Mouse (Mus musculus): ENCODE results near the gene Fancd2.

DNA sequence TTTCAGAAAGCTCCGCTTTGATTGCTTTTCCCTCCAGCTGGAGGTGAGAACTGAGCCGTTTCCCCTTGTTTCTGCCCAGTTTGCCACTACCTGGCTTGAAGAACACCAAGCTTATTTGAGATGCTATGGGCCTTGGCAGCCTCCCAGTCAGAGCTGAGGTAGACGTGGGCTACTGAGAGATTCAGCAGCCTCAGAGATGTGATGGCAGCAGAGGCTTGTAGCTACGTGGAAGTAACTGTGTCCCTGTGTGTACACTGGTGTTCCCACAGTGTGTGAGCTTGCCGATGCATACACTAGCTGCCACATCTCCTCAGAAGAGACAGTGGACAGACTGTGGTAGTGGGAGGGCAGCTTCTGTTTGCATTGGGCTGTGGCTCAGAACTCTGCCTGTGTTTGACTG, 53.6 kb downstream of the Fancd2 start:
- TF ChIP-seq GATA1 (IDR thresholded peaks at IDR 0.05; ENCODE audit: low read length): no peak
- TF ChIP-seq TAL1 (IDR thresholded peaks at IDR 0.05; ENCODE audit: low read length): no peak
